Mouse (Mus musculus): ENCODE results near the gene Olfr316. TPM values are rescaled to one million over a fixed set of nuclear protein-coding genes. Genes with fewer than 3 reads are reported as not detected.

Olfr316 gene
- polyA plus RNA-seq (2014; fragmentation: Illumina TruSeq; extraction: RNeasy Lipid Tissue Mini Kit (QIAGEN cat#74804); ENCODE audit: low read depth, low replicate concordance), result 1.7 TPM

DNA sequence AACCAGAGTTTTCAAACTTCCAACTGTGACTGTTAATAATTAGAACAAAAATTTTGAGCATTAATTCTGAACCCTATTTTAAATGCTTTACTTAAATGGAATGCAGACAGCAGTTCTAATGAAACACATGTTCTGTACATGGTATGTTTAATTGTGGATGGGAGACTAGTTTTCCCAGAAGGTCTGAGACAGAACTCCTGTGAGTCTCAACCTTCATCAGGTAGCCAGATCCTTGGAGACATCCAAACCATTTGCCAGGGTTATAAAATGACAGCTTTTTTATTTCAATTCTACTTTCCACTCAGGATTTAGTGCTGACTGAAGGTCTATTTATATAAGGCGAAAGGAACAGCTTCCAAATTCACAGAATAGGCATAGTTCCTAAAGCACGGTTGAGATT lies at the start of gene Olfr316:
Olfr316 (plus strand) TSS at position 301 of the 400 bp plus-strand sequence.

DNA sequence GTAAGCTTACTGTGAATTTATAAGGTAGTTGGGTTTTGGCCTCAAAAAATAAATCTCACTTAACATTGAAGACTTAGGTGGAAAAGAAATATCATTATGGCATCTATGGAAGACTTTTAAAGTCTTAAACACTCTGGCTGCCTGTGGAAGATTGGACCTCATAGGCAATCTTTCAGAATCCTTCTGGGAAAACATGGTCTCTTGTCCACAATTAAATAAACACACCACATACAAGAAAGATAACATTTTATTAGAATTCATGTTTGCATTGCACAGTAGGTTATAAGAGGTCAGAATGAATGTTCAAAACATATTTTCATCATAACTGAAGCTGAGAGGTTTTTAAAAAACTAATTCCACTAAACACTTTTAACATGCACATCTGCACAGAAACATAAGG lies 28.6 kb upstream of the Olfr316 start, which contains the start of gene Olfr318:
Olfr318 (minus strand) TSS at position 101 of the 400 bp plus-strand sequence.

GRCm38 (mm10) chr11:58738792-58739262 lies 13.7 kb upstream of the Olfr316 start, which contains the start of gene Olfr317:
Gene Olfr317 (minus strand): TSS chr11:58739212.

DNA sequence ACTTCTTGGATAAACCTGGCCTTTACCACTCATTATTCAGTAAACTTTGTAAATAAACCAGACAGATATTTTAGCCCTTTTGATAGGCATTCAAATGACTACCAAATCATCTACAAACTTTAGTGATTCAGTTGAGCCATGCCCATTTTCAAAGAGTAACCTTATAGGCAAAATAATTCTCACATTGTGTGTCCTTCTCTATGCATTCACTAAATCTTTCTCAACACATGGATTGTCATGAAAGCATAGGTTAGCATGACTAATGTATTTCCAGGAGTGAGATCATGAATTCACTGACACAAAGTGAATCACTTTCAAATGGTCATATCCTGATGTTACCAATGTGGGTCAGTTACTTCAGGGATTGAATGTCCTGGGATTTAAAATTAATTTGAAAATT lies 20.4 kb downstream of the Olfr316 start, which contains the start of gene Olfr315:
Olfr315 (plus strand) TSS at position 301 of the 400 bp plus-strand sequence.

DNA sequence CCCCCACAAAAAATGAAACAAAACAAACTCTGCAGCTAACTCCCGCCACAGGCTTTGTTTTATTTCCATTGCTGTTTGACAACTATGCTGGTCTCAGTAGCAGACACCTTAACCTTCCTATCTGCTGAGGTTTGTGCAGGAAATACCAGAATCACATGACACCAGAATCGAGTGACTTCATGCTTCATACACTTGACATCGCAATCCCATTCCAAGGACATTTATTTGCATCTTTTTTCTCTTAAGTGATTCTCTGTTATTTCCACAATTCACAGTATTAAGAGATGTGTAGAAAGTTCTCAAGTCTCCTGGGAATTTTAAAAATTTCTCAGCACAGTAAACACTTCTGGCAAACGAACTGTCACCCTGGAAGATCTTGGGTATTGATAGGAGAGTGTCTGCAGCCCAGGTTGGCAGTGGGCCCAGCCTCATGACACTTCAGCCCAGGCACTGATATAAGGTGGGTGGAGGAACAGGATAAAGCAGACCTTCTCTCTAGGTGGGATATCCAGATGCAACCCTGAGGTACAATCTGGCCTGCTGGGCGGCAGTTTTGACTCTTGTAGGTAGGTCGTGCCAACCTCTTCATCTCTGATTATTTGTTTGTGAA lies 30.1 kb downstream of the Olfr316 start, which contains the start of gene Olfr314:
Olfr314 (plus strand) TSS at position 473 of the 610 bp plus-strand sequence.

DNA sequence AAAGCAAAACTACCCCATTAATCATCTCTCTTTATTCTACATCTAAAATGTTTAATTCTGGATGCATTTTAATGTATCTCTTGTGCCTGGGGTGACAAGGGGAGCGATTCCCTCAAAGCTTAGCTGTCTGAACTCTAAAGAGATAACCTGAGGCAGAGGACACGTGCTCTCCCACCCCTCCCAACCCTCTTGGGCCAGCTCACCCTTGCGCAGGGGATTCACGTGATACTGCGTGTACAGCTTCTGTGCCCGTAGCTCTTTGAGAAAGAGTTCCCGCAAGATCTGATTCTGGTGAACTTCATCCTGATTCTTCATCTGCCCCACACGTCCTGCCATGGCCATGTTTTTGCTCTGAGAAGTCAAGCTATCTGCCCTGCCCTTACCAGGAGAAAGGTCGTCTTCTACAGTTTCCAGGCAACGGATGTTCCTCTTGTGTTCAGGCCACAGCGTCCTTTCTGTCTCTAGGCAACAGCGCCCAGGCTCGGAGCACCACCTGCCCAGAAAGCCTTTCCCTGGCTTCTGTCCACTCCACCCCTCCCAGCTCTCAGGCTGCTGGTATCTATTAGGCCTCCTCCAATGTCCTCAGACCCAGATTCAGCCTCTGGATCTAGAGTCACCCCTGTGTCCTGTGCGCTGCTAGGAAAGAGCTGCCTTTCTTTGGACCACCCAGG lies 49.2 kb downstream of the Olfr316 start, which contains the start of gene Fam183b:
Fam183b (minus strand) TSS at position 403 of the 671 bp plus-strand sequence.

Other genes starting within 250 kb of the Olfr316 start
- 0.50 TPM for gene Olfr330, start 217.9 kb upstream of the Olfr316 start, polyA plus RNA-seq (2014; fragmentation: Illumina TruSeq; extraction: RNeasy Lipid Tissue Mini Kit (QIAGEN cat#74804); ENCODE audit: low read depth, low replicate concordance)
- gene Olfr329-ps, start 206.3 kb upstream of the Olfr316 start, polyA plus RNA-seq (2014; fragmentation: Illumina TruSeq; extraction: RNeasy Lipid Tissue Mini Kit (QIAGEN cat#74804); ENCODE audit: low read depth, low replicate concordance), result 0.53 TPM
- gene Olfr328, start 197.1 kb upstream of the Olfr316 start, polyA plus RNA-seq (2014; fragmentation: Illumina TruSeq; extraction: RNeasy Lipid Tissue Mini Kit (QIAGEN cat#74804); ENCODE audit: low read depth, low replicate concordance), result not detected
- not detected for gene Olfr224, start 182.2 kb upstream of the Olfr316 start, polyA plus RNA-seq (2014; fragmentation: Illumina TruSeq; extraction: RNeasy Lipid Tissue Mini Kit (QIAGEN cat#74804); ENCODE audit: low read depth, low replicate concordance)
- 0.21 TPM for gene Olfr325, start 175.0 kb upstream of the Olfr316 start, polyA plus RNA-seq (2014; fragmentation: Illumina TruSeq; extraction: RNeasy Lipid Tissue Mini Kit (QIAGEN cat#74804); ENCODE audit: low read depth, low replicate concordance)
- not detected for gene Olfr324, start 157.6 kb upstream of the Olfr316 start, polyA plus RNA-seq (2014; fragmentation: Illumina TruSeq; extraction: RNeasy Lipid Tissue Mini Kit (QIAGEN cat#74804); ENCODE audit: low read depth, low replicate concordance)
- 0.35 TPM for gene 2210407C18Rik, start 136.7 kb upstream of the Olfr316 start, polyA plus RNA-seq (2014; fragmentation: Illumina TruSeq; extraction: RNeasy Lipid Tissue Mini Kit (QIAGEN cat#74804); ENCODE audit: low read depth, low replicate concordance)
- gene Olfr323, start 122.2 kb upstream of the Olfr316 start, polyA plus RNA-seq (2014; fragmentation: Illumina TruSeq; extraction: RNeasy Lipid Tissue Mini Kit (QIAGEN cat#74804); ENCODE audit: low read depth, low replicate concordance), result 0.49 TPM
- gene Trim58, start 112.3 kb upstream of the Olfr316 start, polyA plus RNA-seq (2014; fragmentation: Illumina TruSeq; extraction: RNeasy Lipid Tissue Mini Kit (QIAGEN cat#74804); ENCODE audit: low read depth, low replicate concordance), result not detected
- gene Olfr322, start 94.0 kb upstream of the Olfr316 start, polyA plus RNA-seq (2014; fragmentation: Illumina TruSeq; extraction: RNeasy Lipid Tissue Mini Kit (QIAGEN cat#74804); ENCODE audit: low read depth, low replicate concordance), result not detected
- not detected for gene Olfr320, start 71.6 kb upstream of the Olfr316 start, polyA plus RNA-seq (2014; fragmentation: Illumina TruSeq; extraction: RNeasy Lipid Tissue Mini Kit (QIAGEN cat#74804); ENCODE audit: low read depth, low replicate concordance)
- not detected for gene Olfr319, start 53.6 kb upstream of the Olfr316 start, polyA plus RNA-seq (2014; fragmentation: Illumina TruSeq; extraction: RNeasy Lipid Tissue Mini Kit (QIAGEN cat#74804); ENCODE audit: low read depth, low replicate concordance)
- gene Olfr318, start 28.7 kb upstream of the Olfr316 start, polyA plus RNA-seq (2014; fragmentation: Illumina TruSeq; extraction: RNeasy Lipid Tissue Mini Kit (QIAGEN cat#74804); ENCODE audit: low read depth, low replicate concordance), result not detected
- 0.21 TPM for gene Olfr317, start 13.5 kb upstream of the Olfr316 start, polyA plus RNA-seq (2014; fragmentation: Illumina TruSeq; extraction: RNeasy Lipid Tissue Mini Kit (QIAGEN cat#74804); ENCODE audit: low read depth, low replicate concordance)
- not detected for gene Olfr315, start 20.5 kb downstream of the Olfr316 start, polyA plus RNA-seq (2014; fragmentation: Illumina TruSeq; extraction: RNeasy Lipid Tissue Mini Kit (QIAGEN cat#74804); ENCODE audit: low read depth, low replicate concordance)
- not detected for gene Olfr314, start 30.2 kb downstream of the Olfr316 start, polyA plus RNA-seq (2014; fragmentation: Illumina TruSeq; extraction: RNeasy Lipid Tissue Mini Kit (QIAGEN cat#74804); ENCODE audit: low read depth, low replicate concordance)
- 197 TPM for gene Fam183b, start 49.2 kb downstream of the Olfr316 start, polyA plus RNA-seq (2014; fragmentation: Illumina TruSeq; extraction: RNeasy Lipid Tissue Mini Kit (QIAGEN cat#74804); ENCODE audit: low read depth, low replicate concordance)
- not detected for gene Olfr313, start 62.3 kb downstream of the Olfr316 start, polyA plus RNA-seq (2014; fragmentation: Illumina TruSeq; extraction: RNeasy Lipid Tissue Mini Kit (QIAGEN cat#74804); ENCODE audit: low read depth, low replicate concordance)
- gene Olfr312, start 76.5 kb downstream of the Olfr316 start, polyA plus RNA-seq (2014; fragmentation: Illumina TruSeq; extraction: RNeasy Lipid Tissue Mini Kit (QIAGEN cat#74804); ENCODE audit: low read depth, low replicate concordance), result 0.06 TPM
- gene Olfr311, start 86.5 kb downstream of the Olfr316 start, polyA plus RNA-seq (2014; fragmentation: Illumina TruSeq; extraction: RNeasy Lipid Tissue Mini Kit (QIAGEN cat#74804); ENCODE audit: low read depth, low replicate concordance), result not detected
- 3.4 TPM for gene Gm12258, start 94.4 kb downstream of the Olfr316 start, polyA plus RNA-seq (2014; fragmentation: Illumina TruSeq; extraction: RNeasy Lipid Tissue Mini Kit (QIAGEN cat#74804); ENCODE audit: low read depth, low replicate concordance)
- gene 2810021J22Rik, start 114.5 kb downstream of the Olfr316 start, polyA plus RNA-seq (2014; fragmentation: Illumina TruSeq; extraction: RNeasy Lipid Tissue Mini Kit (QIAGEN cat#74804); ENCODE audit: low read depth, low replicate concordance), result 7.0 TPM
- 121 TPM for gene Zfp39, start 151.5 kb downstream of the Olfr316 start, polyA plus RNA-seq (2014; fragmentation: Illumina TruSeq; extraction: RNeasy Lipid Tissue Mini Kit (QIAGEN cat#74804); ENCODE audit: low read depth, low replicate concordance)
- gene Btnl10, start 165.2 kb downstream of the Olfr316 start, polyA plus RNA-seq (2014; fragmentation: Illumina TruSeq; extraction: RNeasy Lipid Tissue Mini Kit (QIAGEN cat#74804); ENCODE audit: low read depth, low replicate concordance), result 11.0 TPM
- 20.1 TPM for gene Rnf187, start 186.2 kb downstream of the Olfr316 start, polyA plus RNA-seq (2014; fragmentation: Illumina TruSeq; extraction: RNeasy Lipid Tissue Mini Kit (QIAGEN cat#74804); ENCODE audit: low read depth, low replicate concordance)
- gene Hist3h2ba, start 196.2 kb downstream of the Olfr316 start, polyA plus RNA-seq (2014; fragmentation: Illumina TruSeq; extraction: RNeasy Lipid Tissue Mini Kit (QIAGEN cat#74804); ENCODE audit: low read depth, low replicate concordance), result not detected
- 8.3 TPM for gene Hist3h2a, start 202.0 kb downstream of the Olfr316 start, polyA plus RNA-seq (2014; fragmentation: Illumina TruSeq; extraction: RNeasy Lipid Tissue Mini Kit (QIAGEN cat#74804); ENCODE audit: low read depth, low replicate concordance)
- gene Trim17, start 202.0 kb downstream of the Olfr316 start, polyA plus RNA-seq (2014; fragmentation: Illumina TruSeq; extraction: RNeasy Lipid Tissue Mini Kit (QIAGEN cat#74804); ENCODE audit: low read depth, low replicate concordance), result 32.5 TPM
- 6.4 TPM for gene Trim11, start 225.4 kb downstream of the Olfr316 start, polyA plus RNA-seq (2014; fragmentation: Illumina TruSeq; extraction: RNeasy Lipid Tissue Mini Kit (QIAGEN cat#74804); ENCODE audit: low read depth, low replicate concordance)

Measured in testis, adult 10 weeks (tissue).